ENCODE assay signal across 8 mouse cellular contexts in the genomic region with DNA sequence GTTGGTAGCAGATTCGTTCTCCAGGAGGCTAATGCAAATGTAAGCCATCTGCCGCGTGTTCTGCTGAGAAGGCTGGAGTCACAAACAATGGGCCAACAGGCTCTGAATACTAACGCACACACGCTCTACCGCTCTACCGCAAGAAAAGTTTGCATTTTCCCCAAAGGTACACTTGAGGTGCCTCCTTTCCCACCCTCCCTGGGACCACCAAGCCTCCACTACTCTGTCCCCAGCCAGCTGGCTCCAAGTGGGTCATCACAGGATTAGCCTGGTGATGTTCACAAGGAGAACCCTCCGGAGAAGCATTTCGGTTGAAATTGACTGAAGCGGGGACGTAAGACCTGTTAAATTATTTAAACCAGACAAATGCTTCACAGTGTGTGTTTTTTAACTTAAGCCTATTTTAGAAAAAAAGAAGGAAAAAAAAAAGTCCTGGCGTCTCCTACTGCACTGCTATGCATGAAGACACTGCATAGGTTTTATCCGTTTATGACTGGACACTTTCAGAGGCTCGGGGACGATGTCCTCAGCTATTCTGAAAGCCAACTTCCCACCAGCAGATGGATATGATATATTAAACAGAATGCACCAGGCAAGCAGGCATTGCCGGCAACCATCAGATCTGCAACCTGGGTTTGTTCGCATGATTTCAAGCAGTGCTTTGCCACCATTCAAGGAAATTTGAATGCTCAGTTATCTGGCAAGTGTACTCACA.
DNase-seq lines count a peak whose midpoint lies in the region; ATAC-seq and TF ChIP-seq lines count a peak whose summit lies in the region.

No protein-coding gene starts in this region.

- no peak for TF ChIP-seq CTCF in layer of hippocampus, adult 2 months (conservative IDR thresholded peaks at IDR 0.05)
- TF ChIP-seq CTCF in thymus, adult 2 months (IDR thresholded peaks at IDR 0.05; ENCODE audit: borderline replicate concordance, control insufficient read depth, extremely low read depth, insufficient read depth, low read length, poor library complexity): no peak

- H3K9me3 ChIP-seq in embryonic facial prominence, embryonic 10.5 days: no peaks in the 10 kb centered on the region
- H3K9me3 ChIP-seq in midbrain, embryonic 15.5 days: no peaks in the 10 kb centered on the region

- ATAC-seq in midbrain, embryonic 15.5 days (replicated peaks): peak; percentile 89
- ATAC-seq in CD4-positive, CD25-positive, alpha-beta regulatory T cell, adult 4 months: no peak

- whole genome bisulfite sequencing in embryonic facial prominence, embryonic 10.5 days: 53% methylated on average over 17 of the region's 17 CpGs
- WGBS in midbrain, embryonic 15.5 days: 15% methylated on average over 17 of the region's 17 CpGs
- 92% methylated on average over 17 of the region's 17 CpGs for WGBS in thymus, adult 2 months

- H3K27me3 ChIP-seq in embryonic facial prominence, embryonic 10.5 days (replicated peaks; ENCODE audit: low read depth, poor library complexity, severe bottlenecking): no peaks in the 10 kb centered on the region
- no peaks in the 10 kb centered on the region for H3K27me3 ChIP-seq in midbrain, embryonic 15.5 days (replicated peaks)
- no peaks in the 10 kb centered on the region for H3K27me3 ChIP-seq in thymus, adult 2 months (ENCODE audit: control insufficient read depth, insufficient read depth, low read length)

- no peak for TF ChIP-seq POLR2A in thymus, adult 2 months (IDR thresholded peaks at IDR 0.05; ENCODE audit: control insufficient read depth, extremely low read depth, insufficient read depth, low read length, poor library complexity)

- H3K9ac ChIP-seq in midbrain, embryonic 15.5 days: no peak overlapping the region

- no peaks in the 10 kb centered on the region for H3K36me3 ChIP-seq in embryonic facial prominence, embryonic 10.5 days (replicated peaks)
- no peaks in the 10 kb centered on the region for H3K36me3 ChIP-seq in midbrain, embryonic 15.5 days (replicated peaks)
- H3K36me3 ChIP-seq in thymus, adult 2 months (ENCODE audit: control insufficient read depth, insufficient read depth, low read length): no peaks in the 10 kb centered on the region

- H3K4me3 ChIP-seq in embryonic facial prominence, embryonic 10.5 days: no peak overlapping the region
- H3K4me3 ChIP-seq in layer of hippocampus, adult 2 months: peak overlapping the region; percentile 17; the same call in 1 of the 2 replicates
- H3K4me3 ChIP-seq in midbrain, embryonic 15.5 days: 0 out of 2 replicates have a peak overlapping the region, but pooled peaks have one; percentile 15
- H3K4me3 ChIP-seq in thymus, adult 2 months (ENCODE audit: control insufficient read depth, insufficient read depth, low read length): no peak overlapping the region

- peak; percentile 7 for DNase-seq in R1 (ENCODE audit: low read depth, low spot score)
- DNase-seq in embryonic facial prominence, embryonic 10.5 days (ENCODE audit: low spot score): peak; percentile 13
- DNase-seq in layer of hippocampus, adult 2 months (ENCODE audit: low spot score in 2 of 2): peak; percentile 64 to 77
- no peak for DNase-seq in kidney, adult 9 months
- no peak for DNase-seq in kidney, postnatal 25 days
- DNase-seq in thymus, adult 2 months: no peak

- H3K4me1 ChIP-seq in embryonic facial prominence, embryonic 10.5 days: peaks cover 7% of the 10 kb centered on the region
- H3K4me1 ChIP-seq in midbrain, embryonic 15.5 days: peaks cover 12% of the 10 kb centered on the region
- H3K4me1 ChIP-seq in thymus, adult 2 months (replicated peaks; ENCODE audit: control insufficient read depth, insufficient read depth, low read length): no peaks in the 10 kb centered on the region

- H3K27ac ChIP-seq in embryonic facial prominence, embryonic 10.5 days (replicated peaks): no peak overlapping the region
- H3K27ac ChIP-seq in layer of hippocampus, adult 2 months: peak overlapping the region; percentile 52
- H3K27ac ChIP-seq in midbrain, embryonic 15.5 days: peak overlapping the region; percentile 46; the same call in 1 of the 2 replicates
- H3K27ac ChIP-seq in thymus, adult 2 months (ENCODE audit: control insufficient read depth, insufficient read depth, low read length): no peak overlapping the region

- peak overlapping the region; percentile 47 for H3K4me2 ChIP-seq in midbrain, embryonic 15.5 days

Comparison
In these comparisons a context has a peak if more than half of its experiments do, and no peak if none do; other contexts are left out.
1. DNase-seq: peak in R1 (single experiment), embryonic facial prominence, embryonic 10.5 days (single experiment) and layer of hippocampus, adult 2 months (2 of 2); none in kidney, adult 9 months (single experiment), kidney, postnatal 25 days (0 of 2) and thymus, adult 2 months (single experiment).
2. H3K27ac ChIP-seq: peak in layer of hippocampus, adult 2 months (single experiment) and midbrain, embryonic 15.5 days (single experiment); none in embryonic facial prominence, embryonic 10.5 days (single experiment) and thymus, adult 2 months (single experiment).
3. H3K4me3 ChIP-seq: peak in layer of hippocampus, adult 2 months (single experiment) and midbrain, embryonic 15.5 days (single experiment); none in embryonic facial prominence, embryonic 10.5 days (single experiment) and thymus, adult 2 months (single experiment).